Mouse (Mus musculus): ENCODE results near the gene Cacna2d2. TPM values are rescaled to one million over a fixed set of nuclear protein-coding genes. Genes with fewer than 3 reads are reported as not detected.

The Cacna2d2 gene
- polyA plus RNA-seq, 1 experiment from 2014 or later, result not detected

GRCm38 (mm10) chr9:107384396-107384795 is 15.0 kb upstream of the Cacna2d2 start:
- no peaks in the 10 kb centered on the region for H3K9me3 ChIP-seq (ENCODE audit: low read depth, low read length)
- H3K9ac ChIP-seq, result no peak overlapping the region
- H3K27ac ChIP-seq (ENCODE audit: low read depth), result no peak overlapping the region
- no peak overlapping the region for H3K4me2 ChIP-seq
- no peak overlapping the region for H3K4me3 ChIP-seq (ENCODE audit: low read depth, low read length)
- no peaks in the 10 kb centered on the region for H3K4me1 ChIP-seq (ENCODE audit: insufficient read depth)
- TF ChIP-seq CTCF (IDR thresholded peaks at IDR 0.05; ENCODE audit: low read depth), result no peak
- DNase-seq (no peak), ATAC-seq (ENCODE audit: insufficient read depth) (no peak)
- 34% methylated on average over 3 of the region's 3 CpGs for WGBS
- no peaks in the 10 kb centered on the region for H3K36me3 ChIP-seq (ENCODE audit: insufficient read depth)
- peaks cover 36% of the 10 kb centered on the region for H3K27me3 ChIP-seq (ENCODE audit: insufficient read depth, low read length)

- H3K36me3 ChIP-seq (ENCODE audit: insufficient read depth), result no peaks in the 10 kb centered on the region
- H3K9me3 ChIP-seq (ENCODE audit: low read depth, low read length), result no peaks in the 10 kb centered on the region
- H3K27ac ChIP-seq (ENCODE audit: low read depth), result no peak overlapping the region
- peak; percentile 61 for TF ChIP-seq CTCF (IDR thresholded peaks at IDR 0.05; ENCODE audit: low read depth)
- no peak for ATAC-seq (ENCODE audit: insufficient read depth)
- WGBS, result 59% methylated on average over 3 of the region's 3 CpGs
- DNase-seq, result peak; percentile 21
- H3K9ac ChIP-seq, result no peak overlapping the region
- no peak overlapping the region for H3K4me3 ChIP-seq (ENCODE audit: low read depth, low read length)
- no peak overlapping the region for H3K4me2 ChIP-seq
- peaks cover 19% of the 10 kb centered on the region for H3K27me3 ChIP-seq (ENCODE audit: insufficient read depth, low read length)
- H3K4me1 ChIP-seq (ENCODE audit: insufficient read depth), result no peaks in the 10 kb centered on the region
Observed at GRCm38 (mm10) chr9:107386722-107387121, 12.7 kb upstream of the Cacna2d2 start.

- H3K4me1 ChIP-seq (ENCODE audit: insufficient read depth), result no peaks in the 10 kb centered on the region
- no peak for TF ChIP-seq CTCF (IDR thresholded peaks at IDR 0.05; ENCODE audit: low read depth)
- no peak for ATAC-seq (ENCODE audit: insufficient read depth)
- no peaks in the 10 kb centered on the region for H3K36me3 ChIP-seq (ENCODE audit: insufficient read depth)
- no peak overlapping the region for H3K27ac ChIP-seq (ENCODE audit: low read depth)
- H3K4me3 ChIP-seq (ENCODE audit: low read depth, low read length), result no peak overlapping the region
- H3K9ac ChIP-seq, result no peak overlapping the region
- no peak for DNase-seq
- 80% methylated on average over 3 of the region's 3 CpGs for WGBS
- no peaks in the 10 kb centered on the region for H3K9me3 ChIP-seq (ENCODE audit: low read depth, low read length)
- H3K4me2 ChIP-seq, result no peak overlapping the region
- peaks cover 10% of the 10 kb centered on the region for H3K27me3 ChIP-seq (ENCODE audit: insufficient read depth, low read length)
Observed at GRCm38 (mm10) chr9:107387708-107388107, 11.7 kb upstream of the Cacna2d2 start.

- WGBS, result 58% methylated on average over 2 of the region's 2 CpGs
- TF ChIP-seq CTCF (IDR thresholded peaks at IDR 0.05; ENCODE audit: low read depth), result no peak
- peaks cover 5% of the 10 kb centered on the region; the same call in 1 of the 2 replicates for H3K27me3 ChIP-seq (ENCODE audit: insufficient read depth, low read length)
- DNase-seq (no peak), ATAC-seq (ENCODE audit: insufficient read depth) (no peak)
- H3K36me3 ChIP-seq (ENCODE audit: insufficient read depth), result no peaks in the 10 kb centered on the region
- no peak overlapping the region for H3K9ac ChIP-seq
- H3K4me2 ChIP-seq, result no peak overlapping the region
- H3K4me1 ChIP-seq (ENCODE audit: insufficient read depth), result no peaks in the 10 kb centered on the region
- no peaks in the 10 kb centered on the region for H3K9me3 ChIP-seq (ENCODE audit: low read depth, low read length)
- H3K4me3 ChIP-seq (ENCODE audit: low read depth, low read length), result no peak overlapping the region
- no peak overlapping the region for H3K27ac ChIP-seq (ENCODE audit: low read depth)
Observed at GRCm38 (mm10) chr9:107388263-107388662, 11.1 kb upstream of the Cacna2d2 start.

- H3K9me3 ChIP-seq (ENCODE audit: low read depth, low read length), result no peaks in the 10 kb centered on the region
- no peak overlapping the region for H3K9ac ChIP-seq
- no peak overlapping the region for H3K4me3 ChIP-seq (ENCODE audit: low read depth, low read length)
- WGBS, result 29% methylated on average over 4 of the region's 4 CpGs
- 0 out of 2 replicates have a peak, but pooled peaks cover 5% of the 10 kb centered on the region for H3K4me1 ChIP-seq (ENCODE audit: insufficient read depth)
- no peak overlapping the region for H3K27ac ChIP-seq (ENCODE audit: low read depth)
- ATAC-seq (ENCODE audit: insufficient read depth) (no peak), DNase-seq (no peak)
- peaks cover 49% of the 10 kb centered on the region for H3K27me3 ChIP-seq (ENCODE audit: insufficient read depth, low read length)
- H3K36me3 ChIP-seq (ENCODE audit: insufficient read depth), result no peaks in the 10 kb centered on the region
- TF ChIP-seq CTCF (IDR thresholded peaks at IDR 0.05; ENCODE audit: low read depth), result no peak
- no peak overlapping the region for H3K4me2 ChIP-seq
Observed at GRCm38 (mm10) chr9:107396397-107396796, 3.0 kb upstream of the Cacna2d2 start.

- Histone ChIP-seq H3K4me3 (ENCODE audit: low read depth, low read length) (no peak overlapping the region), H3K9me3 (ENCODE audit: low read depth, low read length) (no peaks in the 10 kb centered on the region), H3K27ac (ENCODE audit: low read depth) (no peak overlapping the region), H3K4me1 (ENCODE audit: insufficient read depth) (0 out of 2 replicates have a peak, but pooled peaks cover 5% of the 10 kb centered on the region), H3K27me3 (ENCODE audit: insufficient read depth, low read length) (peaks cover 73% of the 10 kb centered on the region), H3K4me2 (peak overlapping the region; percentile 99), H3K9ac (no peak overlapping the region), H3K36me3 (ENCODE audit: insufficient read depth) (no peaks in the 10 kb centered on the region)
- TF ChIP-seq CTCF (IDR thresholded peaks at IDR 0.05; ENCODE audit: low read depth), result no peak
- 25% methylated on average over 11 of the region's 11 CpGs for WGBS
- ATAC-seq (ENCODE audit: insufficient read depth) (no peak), DNase-seq (no peak)
Observed at GRCm38 (mm10) chr9:107398968-107399367, 444 bp upstream of the Cacna2d2 start.

GRCm38 (mm10) chr9:107400060-107400511 is 674 bp downstream of the Cacna2d2 start:
- no peak overlapping the region for H3K27ac ChIP-seq (ENCODE audit: low read depth)

More at GRCm38 (mm10) chr9:107400060-107400511, 674 bp downstream of the Cacna2d2 start:
- Histone ChIP-seq H3K27me3 (ENCODE audit: insufficient read depth, low read length) (peaks cover 77% of the 10 kb centered on the region), H3K9me3 (ENCODE audit: low read depth, low read length) (no peaks in the 10 kb centered on the region), H3K9ac (peak overlapping the region; percentile 46), H3K4me1 (ENCODE audit: insufficient read depth) (0 out of 2 replicates have a peak, but pooled peaks cover 5% of the 10 kb centered on the region), H3K36me3 (ENCODE audit: insufficient read depth) (no peaks in the 10 kb centered on the region), H3K4me3 (ENCODE audit: low read depth, low read length) (peak overlapping the region; percentile 66), H3K4me2 (peak overlapping the region; percentile 99)
- TF ChIP-seq CTCF (IDR thresholded peaks at IDR 0.05; ENCODE audit: low read depth), result no peak
- 0 out of 2 replicates have a peak, but pooled peaks have one; percentile 25 for ATAC-seq (ENCODE audit: insufficient read depth)
- DNase-seq, result peak; percentile 20
- 1% methylated on average over 45 of the region's 45 CpGs for WGBS
